Mouse (Mus musculus): ENCODE measurements around the gene Smtnl1.

GRCm38 (mm10) chr2:84792516-84792915, 29.9 kb downstream of the Smtnl1 start:
- no peak for TF ChIP-seq ZNF384 (IDR thresholded peaks at IDR 0.05; ENCODE audit: low read depth, low read length)
- TF ChIP-seq HCFC1 (IDR thresholded peaks at IDR 0.05; ENCODE audit: borderline replicate concordance, insufficient read depth, low read length) = no peak
- no peak for TF ChIP-seq CHD2 (IDR thresholded peaks at IDR 0.05; ENCODE audit: low read depth, low read length)

All from ES-E14 (cell line).